Mouse (Mus musculus) activated CD4-positive, CD25-positive, alpha-beta regulatory T cell (primary cell): ENCODE results near the gene Il12a. TPM values are rescaled to one million over a fixed set of nuclear protein-coding genes. Genes with fewer than 3 reads are reported as not detected.

Experiments used
- polyA plus RNA-seq, 2 experiments: library from polyadenylated mRNA; unstranded; fragments of 100-300 nt; shearing (Covaris generic); gene quantifications; one replicate each; pipeline ENCODE4 v1.2.1; 2017

The Il12a gene
- polyA plus RNA-seq: under 1 TPM in 1 of 2 experiments, not detected in 1; 0.32 TPM

GRCm38 (mm10) chr3:68690344-68690743, at the start of gene Il12a:
Il12a (plus strand) TSS chr3:68690644.

Other genes with a start within 250 kb of the Il12a start
- 10 to 100 TPM; 17.1 to 33.3 TPM for gene 1110032F04Rik, start 178.9 kb downstream of the Il12a start, polyA plus RNA-seq